Mouse (Mus musculus): ENCODE measurements at regions not wholly inside any gene's neighbourhood (a gene's known extent, or its start where the extent isn't known, plus 50 kb on each side); places are given as distances from the start of the nearest gene placed in this dataset.

GRCm38 (mm10) chr11:31785160-31785559, 86.9 kb upstream of the Cpeb4 start:
- H3K9me3 ChIP-seq (replicated peaks; ENCODE audit: low read length) = peaks cover 10% of the 10 kb centered on the region
- no peaks in the 10 kb centered on the region for H3K79me2 ChIP-seq (replicated peaks; ENCODE audit: control insufficient read depth, extremely low read depth, insufficient read depth, poor library complexity, severe bottlenecking)
- in situ Hi-C loops (cut with MboI; ENCODE audit: low pct_ligation_motif_present, low pct_unique_long_range_greater_than_20kb, low sequenced_read_pairs) = no loop called here
- TF ChIP-seq MAFK (IDR thresholded peaks at IDR 0.05; ENCODE audit: insufficient replicate concordance, low read length) = no peak
- no peak for TF ChIP-seq IRF4 (IDR thresholded peaks at IDR 0.05; ENCODE audit: low read depth, low read length)
- TF ChIP-seq JUN (IDR thresholded peaks at IDR 0.05; ENCODE audit: insufficient read depth, low read depth, low read length) = no peak
- TF ChIP-seq POLR2A (IDR thresholded peaks at IDR 0.05; ENCODE audit: low read depth, low read length) = no peak
- H3K4me3 ChIP-seq (replicated peaks in 1 of 3; ENCODE audit: low read depth in 2 of 3, low read length in 2 of 3, poor library complexity in 1 of 3) = no peak overlapping the region
- no peak overlapping the region for H3K27ac ChIP-seq (ENCODE audit: insufficient read depth, low read depth)
- dilution Hi-C loops (cut with MboI; ENCODE audit: extremely low pct_ligation_motif_present, extremely low pct_unique_long_range_greater_than_20kb, low sequenced_read_pairs) = no loop called here
- H3K9ac ChIP-seq (ENCODE audit: insufficient read depth, low read depth) = no peak overlapping the region
- no peaks in the 10 kb centered on the region for H3K36me3 ChIP-seq (replicated peaks in 1 of 2; ENCODE audit: control insufficient read depth in 1 of 2, insufficient read depth in 1 of 2, low read length in 1 of 2)
- H3K4me1 ChIP-seq (ENCODE audit: control insufficient read depth in 1 of 2, insufficient read depth in 2 of 2) = peaks cover 0 to 30% of the 10 kb centered on the region in 2 experiments; a peak in 2 of 4 replicates
- DNase-seq (ENCODE audit: extremely low read depth) = no peak
- no peak overlapping the region for H3K4me2 ChIP-seq (ENCODE audit: insufficient read depth, low read depth, poor library complexity, severe bottlenecking)
- H3K27me3 ChIP-seq (replicated peaks) = no peaks in the 10 kb centered on the region

- no peak overlapping the region for H3K4me3 ChIP-seq (replicated peaks in 1 of 3; ENCODE audit: low read depth in 2 of 3, low read length in 2 of 3, poor library complexity in 1 of 3)
- in situ Hi-C loops (cut with MboI; ENCODE audit: low pct_ligation_motif_present, low pct_unique_long_range_greater_than_20kb, low sequenced_read_pairs) = no loop called here
- no peak overlapping the region for H3K27ac ChIP-seq (ENCODE audit: insufficient read depth, low read depth)
- dilution Hi-C loops (cut with MboI; ENCODE audit: extremely low pct_ligation_motif_present, extremely low pct_unique_long_range_greater_than_20kb, low sequenced_read_pairs) = no loop called here
- no peak overlapping the region for H3K9ac ChIP-seq (ENCODE audit: insufficient read depth, low read depth)
- H3K4me2 ChIP-seq (ENCODE audit: insufficient read depth, low read depth, poor library complexity, severe bottlenecking) = no peak overlapping the region
- peaks cover 0 to 43% of the 10 kb centered on the region in 2 experiments; a peak in 2 of 4 replicates for H3K4me1 ChIP-seq (ENCODE audit: control insufficient read depth in 1 of 2, insufficient read depth in 2 of 2)
- no peaks in the 10 kb centered on the region for H3K36me3 ChIP-seq (replicated peaks in 1 of 2; ENCODE audit: control insufficient read depth in 1 of 2, insufficient read depth in 1 of 2, low read length in 1 of 2)
- no peaks in the 10 kb centered on the region for H3K79me2 ChIP-seq (replicated peaks; ENCODE audit: control insufficient read depth, extremely low read depth, insufficient read depth, poor library complexity, severe bottlenecking)
- TF ChIP-seq UBTF (IDR thresholded peaks at IDR 0.05; ENCODE audit: low read depth, low read length) = no peak
- TF ChIP-seq GABPA (IDR thresholded peaks at IDR 0.05; ENCODE audit: insufficient replicate concordance, low read depth, low read length) = no peak
- no peak for TF ChIP-seq EP300 (IDR thresholded peaks at IDR 0.05; ENCODE audit: low read length)
- no peak for TF ChIP-seq JUN (IDR thresholded peaks at IDR 0.05; ENCODE audit: insufficient read depth, low read depth, low read length)
- TF ChIP-seq ZC3H11A (IDR thresholded peaks at IDR 0.05; ENCODE audit: low read depth, low read length) = no peak
- TF ChIP-seq CHD1 (IDR thresholded peaks at IDR 0.05; ENCODE audit: low read depth, low read length) = no peak
- no peak for TF ChIP-seq TCF12 (IDR thresholded peaks at IDR 0.05; ENCODE audit: low read depth, low read length)
- TF ChIP-seq ZMIZ1 (IDR thresholded peaks at IDR 0.05; ENCODE audit: low read depth, low read length) = no peak
- TF ChIP-seq ETS1 (conservative IDR thresholded peaks at IDR 0.05; ENCODE audit: low read depth, low read length) = no peak
- no peak for TF ChIP-seq NELFE (IDR thresholded peaks at IDR 0.05; ENCODE audit: low read depth, low read length)
- TF ChIP-seq POLR2AphosphoS2 (IDR thresholded peaks at IDR 0.05; ENCODE audit: low read depth, low read length) = no peak
- no peak for TF ChIP-seq PAX5 (IDR thresholded peaks at IDR 0.05; ENCODE audit: low read length)
- TF ChIP-seq BHLHE40 (IDR thresholded peaks at IDR 0.05; ENCODE audit: low read depth, low read length) = no peak
- no peak for TF ChIP-seq MAFK (IDR thresholded peaks at IDR 0.05; ENCODE audit: insufficient replicate concordance, low read length)
- TF ChIP-seq NRF1 (IDR thresholded peaks at IDR 0.05; ENCODE audit: low read depth, low read length) = no peak
- TF ChIP-seq RCOR1 (conservative IDR thresholded peaks at IDR 0.05; ENCODE audit: low read depth, low read length) = no peak
- no peak for TF ChIP-seq MAZ (IDR thresholded peaks at IDR 0.05; ENCODE audit: low read depth, low read length)
- no peak for TF ChIP-seq CTCF (conservative IDR thresholded peaks at IDR 0.05 in 1 of 2, IDR thresholded peaks at IDR 0.05 in 1 of 2; ENCODE audit: low read depth in 2 of 2, low read length in 2 of 2)
- no peaks in the 10 kb centered on the region for H3K27me3 ChIP-seq (replicated peaks)
- DNase-seq (ENCODE audit: extremely low read depth) = no peak
- peaks cover 9% of the 10 kb centered on the region for H3K9me3 ChIP-seq (replicated peaks; ENCODE audit: low read length)
Observed at GRCm38 (mm10) chr11:31787376-31787775, 84.6 kb upstream of the Cpeb4 start.

All from CH12.LX (cell line).